Mouse (Mus musculus): Measurements from ENCODE around the gene Olfr1371.

The Olfr1371 gene

GRCm38 (mm10) chr11:52213887-52214286 is at the start of gene Olfr1371:
Gene Olfr1371, minus strand, starts transcription at chr11:52213987.
- no peak for DNase-seq

GRCm38 (mm10) chr11:52262338-52262737 is 48.6 kb upstream of the Olfr1371 start:
- DNase-seq, result no peak

GRCm38 (mm10) chr11:52261937-52262336 is 48.1 kb upstream of the Olfr1371 start:
- DNase-seq, result peak; percentile 69

- DNase-seq, result no peak
These were observed 47.1 kb upstream of the Olfr1371 start for GRCm38 (mm10) chr11:52260878-52261277.

- DNase-seq, result peak in 1 of 2 experiments; percentile 1
These were observed 44.9 kb upstream of the Olfr1371 start for GRCm38 (mm10) chr11:52258711-52259110.

GRCm38 (mm10) chr11:52257376-52257775 is 43.6 kb upstream of the Olfr1371 start:
- DNase-seq, result no peak

- DNase-seq, result no peak
These were observed 41.3 kb upstream of the Olfr1371 start for GRCm38 (mm10) chr11:52255077-52255476.

GRCm38 (mm10) chr11:52253674-52254375 is 40.0 kb upstream of the Olfr1371 start:
- DNase-seq, result peak; percentile 87 to 91

- DNase-seq, result no peak
These were observed 38.9 kb upstream of the Olfr1371 start for GRCm38 (mm10) chr11:52252692-52253091.

- no peak for DNase-seq
These were observed 38.0 kb upstream of the Olfr1371 start for GRCm38 (mm10) chr11:52251770-52252169.

GRCm38 (mm10) chr11:52249452-52249851 is 35.7 kb upstream of the Olfr1371 start:
- no peak for DNase-seq

- DNase-seq, result no peak
These were observed 27.2 kb upstream of the Olfr1371 start for GRCm38 (mm10) chr11:52240898-52241542.

- no peak for DNase-seq
These were observed 20.7 kb upstream of the Olfr1371 start for GRCm38 (mm10) chr11:52234509-52234908.

- DNase-seq, result no peak
These were observed 20.1 kb upstream of the Olfr1371 start for GRCm38 (mm10) chr11:52233906-52234305.

GRCm38 (mm10) chr11:52233043-52233653 is 19.4 kb upstream of the Olfr1371 start:
- DNase-seq, result no peak

- DNase-seq, result peak; percentile 97 to 98
These were observed 18.1 kb upstream of the Olfr1371 start, which contains the start of gene Skp1a for GRCm38 (mm10) chr11:52231606-52232541. Gene Skp1a, plus strand, starts transcription at chr11:52231995.

GRCm38 (mm10) chr11:52230694-52231093 is 16.9 kb upstream of the Olfr1371 start:
- DNase-seq, result no peak

- no peak for DNase-seq
These were observed 15.1 kb upstream of the Olfr1371 start for GRCm38 (mm10) chr11:52228722-52229448.

GRCm38 (mm10) chr11:52227466-52228226 is 13.9 kb upstream of the Olfr1371 start:
- no peak for DNase-seq

GRCm38 (mm10) chr11:52227053-52227452 is 13.3 kb upstream of the Olfr1371 start:
- no peak for DNase-seq

GRCm38 (mm10) chr11:52225986-52226599 is 12.3 kb upstream of the Olfr1371 start:
- no peak for DNase-seq
